Mouse (Mus musculus) CH12.LX (cell line): Measurements from ENCODE around the gene Spaar. TPM values are rescaled to one million over a fixed set of nuclear protein-coding genes. Genes with fewer than 3 reads are reported as not detected.

Experiments used
- DNase-seq: peaks from one replicate; pipeline ENCODE4 v3.0.0-alpha.2; 2013; ENCODE audit errors: extremely low read depth
- H3K27ac ChIP-seq: 2 replicates; pipeline ENCODE4 v1.5.1; 2012; ENCODE audit warnings: low read depth, mild to moderate bottlenecking, control low read depth, moderate library complexity; ENCODE audit not compliant: insufficient read depth
- H3K27me3 ChIP-seq: replicated peaks from 2 replicates; pipeline ENCODE3; 2012; ENCODE audit warnings: inconsistent platforms
- H3K36me3 ChIP-seq, 2 experiments: replicated peaks in 1 of 2; 2 replicates each; pipeline versions ENCODE3 to v1.6.1; 2012; ENCODE audit warnings: inconsistent platforms in 1 of 2, low read length in 1 of 2, mild to moderate bottlenecking in 1 of 2, mixed read lengths in 1 of 2, moderate library complexity in 1 of 2; ENCODE audit not compliant: control insufficient read depth in 1 of 2, insufficient read depth in 1 of 2
- H3K4me1 ChIP-seq, 2 experiments: 2 replicates each; pipeline ENCODE4 v1.6.1; 2012; ENCODE audit warnings: inconsistent platforms in 1 of 2, moderate library complexity in 1 of 2; ENCODE audit not compliant: insufficient read depth in 2 of 2, control insufficient read depth in 1 of 2
- H3K4me2 ChIP-seq: 2 replicates; pipeline ENCODE4 v1.6.1; 2012; ENCODE audit warnings: low read depth, mild to moderate bottlenecking, control low read depth; ENCODE audit not compliant: poor library complexity, insufficient read depth, severe bottlenecking
- H3K4me3 ChIP-seq, 3 experiments: fragments of 150-350 bp in 1 of 3; sonication (generic) in 1 of 3; replicated peaks in 1 of 3; 2 replicates each; pipeline versions ENCODE3 to v1.5.1; 2011 to 2012; ENCODE audit warnings: low read depth in 2 of 3, low read length in 2 of 3, mild to moderate bottlenecking in 2 of 3, moderate library complexity in 2 of 3, control low read depth in 1 of 3, improper control_type of control experiment in 1 of 3, inconsistent platforms in 1 of 3, mixed read lengths in 1 of 3; ENCODE audit not compliant: poor library complexity in 1 of 3
- H3K79me2 ChIP-seq: replicated peaks from 2 replicates; pipeline ENCODE4 v1.6.1; 2012; ENCODE audit warnings: mild to moderate bottlenecking, moderate library complexity; ENCODE audit not compliant: control insufficient read depth, poor library complexity, insufficient read depth, severe bottlenecking; ENCODE audit errors: extremely low read depth
- H3K9ac ChIP-seq: 2 replicates; pipeline ENCODE4 v1.6.1; 2012; ENCODE audit warnings: low read depth, mild to moderate bottlenecking, control low read depth, moderate library complexity; ENCODE audit not compliant: insufficient read depth
- H3K9me3 ChIP-seq: replicated peaks from 2 replicates; pipeline ENCODE3; 2012; ENCODE audit warnings: low read length, inconsistent platforms, mixed read lengths
- BHLHE40 ChIP-seq: IDR thresholded peaks from 2 replicates; pipeline ENCODE4 v1.6.1; 2011; ENCODE audit warnings: mild to moderate bottlenecking, low read depth, low read length, improper control_type of control experiment
- CTCF ChIP-seq, 2 experiments: IDR thresholded peaks in 1 of 2; conservative IDR thresholded peaks in 1 of 2; 2 replicates each; pipeline ENCODE4 v1.5.1; 2011 to 2012; ENCODE audit warnings: low read depth in 2 of 2, low read length in 2 of 2, improper control_type of control experiment in 1 of 2, inconsistent platforms in 1 of 2, mild to moderate bottlenecking in 1 of 2, moderate library complexity in 1 of 2
- ELF1 ChIP-seq: IDR thresholded peaks from 2 replicates; pipeline ENCODE4 v1.6.1; 2014; ENCODE audit warnings: low read depth, mild to moderate bottlenecking, inconsistent platforms, low read length, improper control_type of control experiment
- ETS1 ChIP-seq: conservative IDR thresholded peaks from 2 replicates; pipeline ENCODE4 v1.6.1; 2012; ENCODE audit warnings: low read depth, mild to moderate bottlenecking, inconsistent platforms, low read length, improper control_type of control experiment, moderate library complexity
- IRF4 ChIP-seq: IDR thresholded peaks from 2 replicates; pipeline ENCODE4 v1.6.1; 2014; ENCODE audit warnings: low read depth, mild to moderate bottlenecking, inconsistent platforms, low read length, improper control_type of control experiment
- MYC ChIP-seq: IDR thresholded peaks from 2 replicates; pipeline ENCODE4 v1.6.1; 2011; ENCODE audit warnings: low read depth, mild to moderate bottlenecking, improper control_type of control experiment, low read length
- NELFE ChIP-seq: IDR thresholded peaks from 2 replicates; pipeline ENCODE4 v1.6.1; 2011; ENCODE audit warnings: low read depth, low read length, improper control_type of control experiment
- PAX5 ChIP-seq: IDR thresholded peaks from 2 replicates; pipeline ENCODE4 v1.6.1; 2012; ENCODE audit warnings: low read length, inconsistent platforms, mixed read lengths
- SMC3 ChIP-seq: IDR thresholded peaks from 2 replicates; pipeline ENCODE4 v1.6.1; 2011; ENCODE audit warnings: low read depth, low read length, improper control_type of control experiment
- TCF12 ChIP-seq: IDR thresholded peaks from 2 replicates; pipeline ENCODE4 v1.6.1; 2014; ENCODE audit warnings: low read depth, mild to moderate bottlenecking, inconsistent platforms, low read length, improper control_type of control experiment
- dilution Hi-C: fragments of 300-500 bp; cut with MboI; formaldehyde crosslinking; loops from 2 replicates; pipeline ENCODE4 v1.14.3; 2020; ENCODE audit warnings: low sequenced_read_pairs; ENCODE audit not compliant: extremely low pct_unique_long_range_greater_than_20kb, extremely low pct_ligation_motif_present
- in situ Hi-C: fragments of 300-500 bp; cut with MboI; formaldehyde crosslinking; loops from 3 replicates; pipeline ENCODE4 v1.14.3; 2019; ENCODE audit warnings: low sequenced_read_pairs, low pct_ligation_motif_present, low pct_unique_long_range_greater_than_20kb, mixed read lengths
- polyA plus RNA-seq: library from polyadenylated mRNA; unstranded; fragments of >175 nt; gene quantifications from 2 replicates; pipeline ENCODE4 v1.2.1, GENCODE M21; 2012; ENCODE audit warnings: low read depth; ENCODE audit not compliant: insufficient read length
- total RNA-seq, 2 experiments: library from RNA; depleted of rRNA; stranded (reverse); fragments of 300-350 nt in 1 of 2; fragments of >200 nt in 1 of 2; gene quantifications; 2 replicates each; pipeline ENCODE4 v1.2.3; 2012 to 2014

Spaar gene
- total and polyA plus RNA-seq, 3 experiments = not detected

GRCm38 (mm10) chr4:43729126-43729525 is 708 bp upstream of the Spaar start:
- in situ Hi-C loops = loop anchor here (25.0 kb wide), 1 partner anchor 258 kb away; the partner anchor contains the start of gene Ccin
- Histone ChIP-seq H3K36me3 (no peaks in the 10 kb centered on the region), H3K27ac (no peak overlapping the region), H3K27me3 (peaks cover 91% of the 10 kb centered on the region), H3K4me1 (no peaks in the 10 kb centered on the region), H3K79me2 (no peaks in the 10 kb centered on the region), H3K4me2 (no peak overlapping the region), H3K4me3 (no peak overlapping the region), H3K9ac (no peak overlapping the region), H3K9me3 (no peaks in the 10 kb centered on the region)
- dilution Hi-C loops = no loop called here
- no peak for TF ChIP-seq ETS1
- no peak for TF ChIP-seq ELF1
- no peak for TF ChIP-seq NELFE
- TF ChIP-seq MYC = no peak
- no peak for DNase-seq

GRCm38 (mm10) chr4:43730750-43731297 is 990 bp downstream of the Spaar start:
- H3K9me3 ChIP-seq = no peaks in the 10 kb centered on the region
- H3K27ac ChIP-seq = no peak overlapping the region
- H3K27me3 ChIP-seq = peaks cover 90% of the 10 kb centered on the region
- no peaks in the 10 kb centered on the region for H3K4me1 ChIP-seq
- in situ Hi-C loops (loop anchor here (10.0 to 25.0 kb wide), 2 partner anchors 124 to 256 kb away; partner anchors contain the start of genes Ccin and Olfr155), dilution Hi-C loops (no loop called here)
- peak; percentile 12 for DNase-seq
- no peaks in the 10 kb centered on the region for H3K79me2 ChIP-seq
- no peak overlapping the region for H3K4me3 ChIP-seq
- TF ChIP-seq BHLHE40 (no peak), CTCF (conservative IDR thresholded peaks at IDR 0.05 in 1 of 2, IDR thresholded peaks at IDR 0.05 in 1 of 2; ENCODE audit: low read depth in 2 of 2, low read length in 2 of 2) (peak in 1 of 2 experiments; percentile 24; a peak in 1 of 4 replicates), IRF4 (0 out of 2 replicates have a peak, but pooled peaks have one; percentile 42), SMC3 (0 out of 2 replicates have a peak, but pooled peaks have one; percentile 11)
- H3K9ac ChIP-seq = no peak overlapping the region
- H3K4me2 ChIP-seq = no peak overlapping the region
- no peaks in the 10 kb centered on the region for H3K36me3 ChIP-seq

- H3K79me2 ChIP-seq = no peaks in the 10 kb centered on the region
- no peak overlapping the region for H3K27ac ChIP-seq
- no peaks in the 10 kb centered on the region for H3K4me1 ChIP-seq
- H3K9me3 ChIP-seq = no peaks in the 10 kb centered on the region
- H3K4me2 ChIP-seq = no peak overlapping the region
- DNase-seq = no peak
- in situ Hi-C loops = loop anchor here (10.0 to 25.0 kb wide), 2 partner anchors 123 to 255 kb away; partner anchors contain the start of genes Ccin and Olfr155
- dilution Hi-C loops = no loop called here
- H3K27me3 ChIP-seq = peaks cover 89% of the 10 kb centered on the region
- H3K4me3 ChIP-seq = no peak overlapping the region
- no peak overlapping the region for H3K9ac ChIP-seq
- no peak for TF ChIP-seq ETS1
- TF ChIP-seq TCF12 = no peak
- no peak for TF ChIP-seq PAX5
- H3K36me3 ChIP-seq = no peaks in the 10 kb centered on the region
Measured at GRCm38 (mm10) chr4:43732171-43732570, 2.3 kb downstream of the Spaar start.
